Mouse (Mus musculus) ES-CJ7 (cell line): ENCODE measurements around the gene Ifit3.
"Not testable (repeated sequence)": the region's sequence is repeated elsewhere in the genome, so short reads cannot be mapped to it uniquely, and the experiment has no call there.

ENCODE experiments used
- DNase-seq: peaks from one replicate; pipeline ENCODE4 v3.0.0; 2011; ENCODE audit warnings: low read depth, low spot score

Gene Ifit3

GRCm38 (mm10) chr19:34587898-34588692 is 4.8 kb downstream of the Ifit3 start:
- not testable (repeated sequence) for DNase-seq

GRCm38 (mm10) chr19:34588959-34589358 is 5.6 kb downstream of the Ifit3 start:
- DNase-seq: no peak

GRCm38 (mm10) chr19:34593456-34593855 is 10.1 kb downstream of the Ifit3 start:
- DNase-seq: no peak

- not testable (repeated sequence) for DNase-seq
Observed at GRCm38 (mm10) chr19:34594523-34594922, 11.2 kb downstream of the Ifit3 start.

- DNase-seq: no peak
Observed at GRCm38 (mm10) chr19:34596811-34597210, 13.5 kb downstream of the Ifit3 start.

GRCm38 (mm10) chr19:34598341-34598740 is 15.0 kb downstream of the Ifit3 start:
- DNase-seq: no peak

- DNase-seq: not testable (repeated sequence)
Observed at GRCm38 (mm10) chr19:34599250-34599649, 15.9 kb downstream of the Ifit3 start.

- DNase-seq: not testable (repeated sequence)
Observed at GRCm38 (mm10) chr19:34601888-34602287, 18.6 kb downstream of the Ifit3 start, which contains the start of gene Ifit1bl1. Ifit1bl1 (minus strand) TSS chr19:34601956.

- DNase-seq: no peak
Observed at GRCm38 (mm10) chr19:34605472-34605871, 22.1 kb downstream of the Ifit3 start.

GRCm38 (mm10) chr19:34607237-34608051 is 24.1 kb downstream of the Ifit3 start, which contains the start of gene Ifit3b:
Ifit3b (plus strand) TSS chr19:34607970.
- DNase-seq: not testable (repeated sequence)

- not testable (repeated sequence) for DNase-seq
Observed at GRCm38 (mm10) chr19:34610118-34610517, 26.8 kb downstream of the Ifit3 start.

GRCm38 (mm10) chr19:34612243-34613001 is 29.1 kb downstream of the Ifit3 start:
- not testable (repeated sequence) for DNase-seq

- no peak for DNase-seq
Observed at GRCm38 (mm10) chr19:34620871-34621270, 37.5 kb downstream of the Ifit3 start.

GRCm38 (mm10) chr19:34623781-34624180 is 40.5 kb downstream of the Ifit3 start:
- DNase-seq: no peak

GRCm38 (mm10) chr19:34624663-34625062 is 41.3 kb downstream of the Ifit3 start:
- no peak for DNase-seq

- DNase-seq: no peak
Observed at GRCm38 (mm10) chr19:34627496-34627895, 44.2 kb downstream of the Ifit3 start.

- DNase-seq: no peak
Observed at GRCm38 (mm10) chr19:34631487-34631886, 48.2 kb downstream of the Ifit3 start.

- no peak for DNase-seq
Observed at GRCm38 (mm10) chr19:34633484-34633883, 50.2 kb downstream of the Ifit3 start.

GRCm38 (mm10) chr19:34636933-34637557 is 53.7 kb downstream of the Ifit3 start:
- peak; percentile 52 for DNase-seq
